Mouse (Mus musculus): ENCODE results near the gene Atp1b1. TPM values are rescaled to one million over a fixed set of nuclear protein-coding genes. Genes with fewer than 3 reads are reported as not detected.

The Atp1b1 gene
- total RNA-seq, 2 experiments from 2014 or later = 131 to 188 TPM

DNA sequence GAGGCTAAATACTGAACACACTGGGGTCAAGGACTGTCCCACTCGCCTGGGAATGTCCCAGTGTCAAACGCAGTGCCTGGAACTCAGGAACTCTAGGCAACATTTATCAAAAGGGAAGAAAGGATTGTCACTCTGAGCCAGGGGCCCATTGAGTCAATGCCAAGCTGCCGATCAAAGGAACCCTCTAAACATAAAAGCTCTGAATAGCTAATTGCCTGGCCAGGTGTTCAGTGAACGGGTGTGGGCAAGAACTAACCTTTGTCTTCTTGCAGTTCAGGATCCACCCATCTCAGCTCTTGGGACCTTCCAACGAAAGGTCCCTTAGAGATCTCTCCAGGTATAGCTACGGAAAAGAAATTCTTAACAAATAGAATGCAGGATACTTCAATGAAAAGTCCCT is 12.8 kb upstream of the Atp1b1 start:
- DNase-seq = no peak
- intact Hi-C loops (cut with DNase I) = no loop called here

DNA sequence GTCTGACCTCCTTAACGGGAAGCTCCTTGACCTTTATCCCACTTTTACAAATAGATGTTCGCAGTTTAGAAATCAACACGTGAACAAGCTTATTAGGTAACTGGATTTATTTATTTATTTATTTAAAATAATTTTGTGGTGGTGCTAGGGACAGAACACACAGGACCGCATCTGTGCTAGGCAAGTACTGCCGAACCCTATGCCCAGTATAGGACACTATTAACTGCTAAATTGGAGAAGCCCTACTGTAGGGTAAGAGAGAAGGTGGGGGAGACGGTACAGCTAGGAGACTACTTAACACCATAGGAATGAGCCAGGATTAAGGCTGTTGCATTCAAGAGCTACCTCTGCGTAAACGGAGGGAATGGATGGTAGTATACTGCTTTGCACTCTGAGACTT is 10.2 kb upstream of the Atp1b1 start:
- intact Hi-C loops (cut with DNase I) = no loop called here
- no peak for DNase-seq

GRCm38 (mm10) chr1:164467406-164467805 is 9.3 kb upstream of the Atp1b1 start:
- intact Hi-C loops (cut with DNase I) = no loop called here
- no peak for DNase-seq

GRCm38 (mm10) chr1:164461726-164462125 is 3.6 kb upstream of the Atp1b1 start:
- intact Hi-C loops (cut with DNase I) = loop anchor here (2.0 kb wide), 1 partner anchor 437 kb away; no protein-coding TSS in a partner anchor
- DNase-seq = peak; percentile 16 to 24

- intact Hi-C loops (cut with DNase I) = loop anchor here (2.0 kb wide), 1 partner anchor 438 kb away; no protein-coding TSS in a partner anchor
- no peak for DNase-seq
These were observed 3.0 kb upstream of the Atp1b1 start for GRCm38 (mm10) chr1:164460921-164461697.

- intact Hi-C loops (cut with DNase I) = no loop called here
- DNase-seq = no peak
These were observed 1.2 kb upstream of the Atp1b1 start for GRCm38 (mm10) chr1:164459127-164459905.

- peak in 1 of 2 experiments; percentile 11 for DNase-seq
- intact Hi-C loops (cut with DNase I) = no loop called here
These were observed 481 bp upstream of the Atp1b1 start for GRCm38 (mm10) chr1:164458621-164459051.

DNA sequence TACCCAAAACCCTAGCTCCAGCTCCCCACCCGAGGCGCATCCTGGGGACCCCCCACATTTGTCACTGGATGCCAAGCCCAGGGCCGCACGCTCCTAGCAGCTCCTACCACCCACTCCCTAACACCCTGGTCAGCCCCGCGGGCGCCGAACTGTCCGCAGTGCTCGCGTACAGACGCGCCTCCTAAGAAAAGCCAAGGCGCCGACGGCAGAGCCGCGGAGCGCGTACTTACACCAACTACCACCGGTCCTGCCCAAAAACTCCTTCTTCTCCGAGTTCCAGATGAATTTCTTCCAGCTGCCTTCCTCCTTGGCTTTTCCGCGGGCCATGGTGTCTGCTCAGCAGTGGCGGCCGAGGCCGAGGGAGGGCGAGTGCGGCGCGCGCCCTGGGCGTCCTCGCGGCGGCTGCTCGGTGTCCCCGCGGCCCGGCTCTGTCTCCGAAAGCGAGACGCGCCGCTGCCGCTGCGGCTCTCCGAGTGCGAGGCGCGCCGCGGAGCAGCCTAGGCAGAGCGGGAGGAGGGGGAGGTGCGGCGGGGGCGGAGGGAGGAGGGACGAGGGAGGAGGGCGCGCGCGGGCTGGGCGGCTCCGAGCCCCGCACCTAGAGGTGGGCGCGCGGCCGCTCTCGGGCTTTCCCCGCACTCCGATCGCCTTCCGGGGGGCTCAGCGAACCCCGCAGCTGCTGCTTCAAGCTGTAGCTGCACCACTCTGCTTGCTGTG is 467 bp downstream of the Atp1b1 start:
- DNase-seq = peak; percentile 29 to 42
- intact Hi-C loops (cut with DNase I) = no loop called here

GRCm38 (mm10) chr1:164456731-164457130 is 1.4 kb downstream of the Atp1b1 start:
- no peak for DNase-seq
- intact Hi-C loops (cut with DNase I) = no loop called here

DNA sequence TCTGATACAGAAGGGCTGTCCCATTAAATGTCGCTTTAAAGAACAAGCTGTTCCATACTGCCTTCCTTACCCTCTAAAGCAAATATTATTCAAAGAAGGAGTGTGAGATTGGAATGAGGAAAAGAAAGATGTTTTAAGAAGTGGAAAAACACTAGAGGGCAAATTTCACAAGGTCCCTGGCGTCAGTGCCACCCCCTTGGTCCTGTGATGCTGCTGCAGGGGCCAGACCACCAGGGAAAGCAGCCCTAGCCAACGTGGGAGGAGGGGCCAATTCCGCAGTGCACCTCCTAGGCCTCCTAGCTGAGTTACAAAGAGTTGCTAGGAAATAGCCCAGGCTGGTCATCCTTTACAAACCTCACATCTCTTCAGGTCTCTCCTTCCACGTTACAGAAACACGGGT is 2.1 kb downstream of the Atp1b1 start:
- no peak for DNase-seq
- intact Hi-C loops (cut with DNase I) = no loop called here

DNA sequence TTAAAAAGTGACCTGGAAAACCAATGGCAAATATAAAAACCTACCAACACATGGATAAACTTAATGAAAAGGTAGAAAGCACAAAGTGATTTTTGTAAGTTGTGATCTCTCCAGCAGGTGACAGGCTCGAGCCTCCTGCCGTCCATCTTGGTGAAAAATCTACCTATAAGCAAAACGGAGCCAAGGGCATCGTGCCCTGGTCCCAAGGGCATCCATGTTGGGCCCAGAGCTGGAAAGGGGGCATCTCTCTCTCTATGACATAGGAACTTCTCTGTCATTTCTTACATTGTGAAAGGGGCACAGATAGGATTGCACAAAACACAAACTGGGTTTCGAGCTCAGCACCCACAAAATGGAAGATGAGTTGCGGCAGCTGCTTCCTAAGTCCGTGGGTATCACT is 2.5 kb downstream of the Atp1b1 start:
- intact Hi-C loops (cut with DNase I) = no loop called here
- no peak for DNase-seq

DNA sequence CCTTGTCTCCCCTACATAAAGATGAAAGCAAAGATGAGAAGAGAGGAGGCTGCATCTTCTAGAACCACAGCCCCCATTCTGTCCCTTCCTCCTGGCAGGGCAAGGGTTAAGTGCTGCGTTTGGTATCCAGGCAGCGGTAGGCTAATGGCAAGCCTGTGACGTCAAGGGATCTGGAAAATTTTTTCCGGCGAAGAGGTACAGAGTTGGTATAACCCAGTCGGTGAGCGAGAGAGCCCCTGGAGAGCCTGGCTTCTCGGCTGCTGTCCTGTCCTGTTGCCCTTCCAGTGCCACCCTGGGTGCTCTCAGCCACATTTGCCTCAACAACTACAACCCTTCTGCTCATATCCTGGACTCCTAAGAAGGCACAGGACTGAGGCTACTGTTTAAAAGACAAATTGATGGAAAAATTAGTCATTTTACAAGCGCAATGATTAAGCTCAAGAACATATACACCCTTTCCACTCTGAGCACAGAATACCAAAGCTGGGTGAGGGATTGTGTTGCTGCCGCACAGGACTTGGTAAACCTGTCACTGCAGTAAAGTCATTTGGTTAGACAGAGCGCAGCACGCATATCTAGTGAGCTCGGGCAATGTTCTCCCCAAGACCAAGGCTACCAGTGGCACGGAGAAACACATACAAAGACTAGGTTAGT is 3.3 kb downstream of the Atp1b1 start:
- intact Hi-C loops (cut with DNase I) = no loop called here
- no peak for DNase-seq

GRCm38 (mm10) chr1:164453739-164454138 is 4.4 kb downstream of the Atp1b1 start:
- intact Hi-C loops (cut with DNase I) = no loop called here
- no peak for DNase-seq

- intact Hi-C loops (cut with DNase I) = no loop called here
- no peak for DNase-seq
These were observed 5.0 kb downstream of the Atp1b1 start for GRCm38 (mm10) chr1:164453146-164453545.

GRCm38 (mm10) chr1:164452580-164452979 is 5.6 kb downstream of the Atp1b1 start:
- DNase-seq = no peak
- intact Hi-C loops (cut with DNase I) = no loop called here

DNA sequence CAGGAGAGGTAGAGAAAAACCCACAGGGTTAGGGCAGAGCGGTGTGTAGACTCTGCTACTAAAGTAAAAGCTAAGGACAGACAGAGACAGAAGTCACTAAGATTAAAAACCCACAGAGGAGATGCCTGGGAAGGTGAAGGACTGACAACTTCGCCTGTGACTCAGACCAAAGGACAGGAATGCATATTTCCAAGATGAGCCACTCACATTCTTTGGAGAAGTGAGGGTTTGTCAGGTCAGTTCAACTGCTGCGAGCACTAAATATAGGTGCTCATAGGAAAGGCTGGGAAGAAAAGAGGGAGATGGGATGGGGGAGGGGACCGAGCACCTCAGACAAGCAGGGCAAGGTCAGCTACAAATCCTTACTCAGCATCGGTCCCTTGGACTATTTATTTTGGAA is 6.8 kb downstream of the Atp1b1 start:
- intact Hi-C loops (cut with DNase I) = no loop called here
- DNase-seq = no peak

GRCm38 (mm10) chr1:164450644-164451043 is 7.5 kb downstream of the Atp1b1 start:
- DNase-seq = no peak
- intact Hi-C loops (cut with DNase I) = no loop called here

DNA sequence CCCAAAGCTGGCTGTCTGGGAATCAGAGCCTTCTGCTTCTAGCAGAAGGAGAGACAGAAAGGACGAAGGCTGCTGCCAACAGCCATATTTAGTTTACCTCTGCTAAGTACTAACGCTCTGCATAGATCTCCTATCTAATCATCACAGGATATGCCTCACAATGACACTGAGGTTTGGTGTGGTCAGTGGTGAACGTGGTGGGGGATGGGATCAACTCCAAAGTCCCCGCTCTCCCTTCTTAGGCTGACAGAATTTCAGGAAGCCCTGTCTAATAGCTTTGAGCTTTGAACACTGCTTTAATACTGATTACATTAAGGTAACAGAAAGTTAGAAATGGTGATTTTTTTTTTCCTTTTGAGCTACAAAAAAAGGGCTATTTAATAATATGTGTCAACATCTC is 7.9 kb downstream of the Atp1b1 start:
- intact Hi-C loops (cut with DNase I) = no loop called here
- no peak for DNase-seq

DNA sequence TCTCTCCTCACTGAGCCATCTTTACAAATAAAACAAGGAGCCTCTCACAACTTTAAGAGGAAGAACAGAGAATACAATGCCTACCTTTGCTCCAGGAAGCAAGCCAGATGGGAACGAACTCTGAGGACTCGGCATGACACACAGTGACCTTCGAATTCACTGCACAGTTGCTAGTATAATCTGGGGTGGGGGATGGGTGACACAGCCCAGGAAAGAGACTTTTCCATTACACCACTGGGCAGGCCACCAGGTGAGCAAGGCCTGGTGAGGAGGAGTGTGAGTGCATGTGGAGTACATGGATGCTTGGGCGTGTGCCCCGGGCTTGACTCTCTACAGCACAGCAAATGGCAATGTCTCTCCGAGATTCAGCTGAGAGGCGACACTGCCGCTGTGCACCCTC is 8.5 kb downstream of the Atp1b1 start:
- intact Hi-C loops (cut with DNase I) = no loop called here
- no peak for DNase-seq

DNA sequence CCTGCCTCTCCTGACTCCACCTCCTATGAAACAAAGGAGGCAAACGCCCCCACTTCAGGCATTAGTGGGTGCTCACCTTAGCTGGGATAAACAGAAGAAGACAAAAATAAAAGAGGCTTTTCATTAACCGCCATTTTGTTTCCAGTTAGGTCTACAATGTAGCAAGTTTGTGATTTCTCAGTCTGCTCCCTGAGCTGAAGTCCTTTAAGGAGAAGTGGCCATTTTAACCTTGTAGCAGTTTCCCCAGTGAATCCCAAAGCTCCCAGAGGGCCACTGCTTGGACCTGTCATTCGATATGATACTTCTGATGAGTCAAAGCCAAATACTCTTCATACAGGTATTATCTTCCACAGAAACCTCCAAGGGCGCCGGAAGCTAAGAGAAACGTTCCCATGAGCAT is 10.6 kb downstream of the Atp1b1 start:
- intact Hi-C loops (cut with DNase I) = no loop called here

DNA sequence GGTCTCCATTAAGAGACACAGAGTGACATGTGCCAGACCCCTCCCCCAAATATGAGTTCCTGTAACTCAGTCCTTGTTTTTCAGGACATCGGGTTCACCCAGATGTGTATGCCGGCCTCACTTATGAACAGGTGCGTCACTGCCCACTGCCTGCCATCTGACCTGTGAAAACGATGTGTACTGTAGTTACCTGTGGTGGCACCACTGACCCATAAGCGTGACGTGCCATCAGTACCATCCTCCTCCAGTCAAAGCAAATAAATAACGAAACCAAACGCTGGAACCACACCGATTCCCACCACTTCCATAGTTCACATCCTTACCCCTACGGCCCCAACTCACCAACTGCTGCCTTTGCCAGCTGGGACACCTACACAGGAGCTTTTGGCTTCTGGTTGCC is 11.6 kb downstream of the Atp1b1 start:
- DNase-seq = no peak
- intact Hi-C loops (cut with DNase I) = no loop called here

More for the DNA sequence above, 10.6 kb downstream of the Atp1b1 start:
- DNase-seq = no peak

Data from gastrocnemius, postnatal 36 days (tissue).